Mouse (Mus musculus): ENCODE measurements around the gene Fam117a.

Fam117a gene

DNA sequence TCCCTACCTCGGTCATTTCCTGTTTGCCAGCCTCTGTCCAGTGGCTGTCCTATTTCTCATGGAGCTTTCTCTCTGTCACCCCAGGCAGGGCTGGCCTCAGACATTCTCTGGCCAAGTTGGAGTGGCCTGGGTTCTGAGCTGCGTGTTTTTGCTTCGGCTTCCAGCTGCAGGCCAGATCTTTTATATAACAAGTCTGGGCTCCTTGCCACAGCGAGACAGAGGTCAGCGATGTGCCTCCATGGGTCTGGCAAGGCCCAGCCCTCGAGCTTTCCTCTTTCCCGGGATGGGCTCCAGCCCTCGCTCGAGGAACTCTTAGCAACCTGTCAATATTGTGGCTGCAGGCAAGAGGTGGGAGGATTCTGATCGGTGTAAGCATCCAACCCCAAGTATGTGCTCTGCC lies 28.8 kb downstream of the Fam117a start:
- DNase-seq (ENCODE audit: low spot score in 2 of 2), result peak; percentile 55 to 65

DNA sequence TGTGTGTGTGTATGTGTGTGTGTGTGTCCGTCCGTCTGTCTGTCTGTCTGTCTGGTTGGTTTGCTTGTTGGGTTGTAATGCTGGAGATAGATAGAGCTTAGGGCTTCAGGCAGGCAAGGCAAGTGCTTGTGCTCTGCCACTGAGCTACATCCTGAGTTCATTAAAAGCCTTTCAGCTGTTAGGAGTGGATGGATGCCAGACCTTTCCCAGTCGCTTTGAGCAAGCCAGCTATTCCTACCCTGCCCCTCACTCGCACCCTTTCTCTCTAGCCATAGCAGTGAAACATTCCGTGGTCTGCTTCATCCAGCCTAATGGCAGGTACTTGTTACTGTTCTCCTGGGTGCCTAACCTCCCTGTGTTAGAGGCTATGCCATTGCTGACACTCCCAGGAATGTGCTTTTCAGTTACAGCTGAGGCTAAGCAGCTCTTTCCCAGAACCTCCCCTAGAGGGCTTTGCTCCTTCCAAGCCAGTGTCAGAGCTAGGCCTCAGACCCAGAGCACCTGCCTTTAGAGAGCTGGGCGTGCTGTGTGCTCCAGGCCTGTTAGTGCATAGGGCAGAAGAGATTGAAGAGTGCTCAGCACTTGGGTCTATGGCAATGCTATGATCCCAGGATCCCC lies 29.6 kb downstream of the Fam117a start:
- no peak for DNase-seq (ENCODE audit: low spot score in 2 of 2)

DNA sequence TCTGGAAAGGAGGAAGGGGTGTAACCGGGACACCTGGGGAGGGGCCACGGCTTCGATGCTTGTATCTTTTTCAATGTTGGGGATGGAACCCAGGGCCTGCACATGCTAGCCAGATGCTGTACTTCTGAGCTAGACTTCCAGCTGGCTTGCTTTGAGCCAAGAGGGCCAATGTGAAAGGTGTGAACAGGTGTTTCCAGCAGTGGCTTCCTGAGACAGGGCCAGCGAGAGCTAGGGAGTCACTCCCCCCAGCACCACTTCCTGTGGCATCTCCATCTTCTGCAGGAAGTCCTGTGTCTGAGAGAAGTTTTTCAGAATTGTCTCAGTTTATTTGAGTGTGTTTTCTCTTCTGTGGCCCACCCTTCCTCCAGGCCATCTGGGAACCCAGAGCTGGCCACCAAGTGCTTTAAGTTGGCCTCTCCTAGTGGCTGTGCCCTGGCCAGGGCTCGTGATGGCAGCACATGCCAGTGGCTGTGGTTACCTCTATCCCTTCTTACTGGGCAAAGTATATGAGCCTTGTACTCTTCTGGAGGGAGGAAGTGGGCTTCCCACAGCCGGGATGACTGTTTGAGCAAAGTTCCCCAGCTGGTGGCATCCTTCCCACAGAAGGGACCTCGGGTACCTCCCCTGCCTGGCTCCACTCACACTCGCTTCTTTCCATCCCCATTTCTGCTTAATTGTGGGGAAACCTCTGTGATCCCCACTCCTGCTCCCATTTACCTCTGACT lies 30.4 kb downstream of the Fam117a start:
- no peak for DNase-seq (ENCODE audit: low spot score in 2 of 2)

DNA sequence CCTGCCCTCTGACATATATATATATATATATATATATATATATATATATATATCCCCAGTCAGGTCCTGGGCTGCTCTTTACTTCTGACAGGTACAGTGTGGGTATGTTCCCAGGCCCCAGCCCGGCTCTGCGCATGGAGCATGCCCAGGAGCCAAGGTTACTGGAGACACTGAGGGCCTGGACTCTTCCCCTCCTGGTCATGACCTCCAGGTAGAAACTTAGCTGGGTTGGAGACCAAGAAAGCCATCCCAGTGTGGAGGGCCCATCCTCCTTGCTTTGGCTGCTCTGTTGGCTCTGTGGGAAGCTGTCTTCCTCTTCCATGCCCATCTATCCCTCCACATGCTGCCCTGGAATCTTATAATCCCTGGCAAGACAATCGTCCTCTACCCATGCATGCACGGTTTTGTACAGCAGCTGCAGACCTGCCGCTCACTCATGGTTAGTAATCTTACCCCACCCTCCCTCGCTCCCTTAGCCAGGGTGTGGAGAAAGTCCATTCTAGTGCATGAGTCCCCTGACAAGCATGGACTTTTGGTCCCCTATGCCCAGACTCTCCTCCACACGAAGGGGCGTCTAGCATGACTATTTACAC lies 31.5 kb downstream of the Fam117a start:
- DNase-seq (ENCODE audit: low spot score in 2 of 2), result no peak

DNA sequence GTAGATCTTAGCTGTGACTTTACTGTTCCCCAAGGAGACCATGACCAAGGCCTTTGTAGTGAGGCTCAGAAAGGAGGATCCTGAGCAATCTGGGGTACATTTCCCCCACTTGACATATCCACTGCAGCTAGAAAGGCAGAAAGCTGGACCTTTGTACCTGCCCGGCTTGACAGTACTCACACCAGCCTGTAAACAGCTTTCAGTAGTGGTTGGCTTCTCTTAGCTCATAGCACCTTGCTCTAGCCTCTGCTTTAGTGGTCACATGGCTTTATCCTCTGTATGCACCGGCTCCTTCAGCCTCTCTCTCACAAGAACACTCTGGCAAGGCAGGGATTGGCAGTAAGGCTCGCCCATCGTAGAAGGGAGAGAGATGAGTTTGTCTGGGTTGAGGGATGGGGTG lies 32.1 kb downstream of the Fam117a start:
- DNase-seq (ENCODE audit: low spot score in 2 of 2), result no peak

DNA sequence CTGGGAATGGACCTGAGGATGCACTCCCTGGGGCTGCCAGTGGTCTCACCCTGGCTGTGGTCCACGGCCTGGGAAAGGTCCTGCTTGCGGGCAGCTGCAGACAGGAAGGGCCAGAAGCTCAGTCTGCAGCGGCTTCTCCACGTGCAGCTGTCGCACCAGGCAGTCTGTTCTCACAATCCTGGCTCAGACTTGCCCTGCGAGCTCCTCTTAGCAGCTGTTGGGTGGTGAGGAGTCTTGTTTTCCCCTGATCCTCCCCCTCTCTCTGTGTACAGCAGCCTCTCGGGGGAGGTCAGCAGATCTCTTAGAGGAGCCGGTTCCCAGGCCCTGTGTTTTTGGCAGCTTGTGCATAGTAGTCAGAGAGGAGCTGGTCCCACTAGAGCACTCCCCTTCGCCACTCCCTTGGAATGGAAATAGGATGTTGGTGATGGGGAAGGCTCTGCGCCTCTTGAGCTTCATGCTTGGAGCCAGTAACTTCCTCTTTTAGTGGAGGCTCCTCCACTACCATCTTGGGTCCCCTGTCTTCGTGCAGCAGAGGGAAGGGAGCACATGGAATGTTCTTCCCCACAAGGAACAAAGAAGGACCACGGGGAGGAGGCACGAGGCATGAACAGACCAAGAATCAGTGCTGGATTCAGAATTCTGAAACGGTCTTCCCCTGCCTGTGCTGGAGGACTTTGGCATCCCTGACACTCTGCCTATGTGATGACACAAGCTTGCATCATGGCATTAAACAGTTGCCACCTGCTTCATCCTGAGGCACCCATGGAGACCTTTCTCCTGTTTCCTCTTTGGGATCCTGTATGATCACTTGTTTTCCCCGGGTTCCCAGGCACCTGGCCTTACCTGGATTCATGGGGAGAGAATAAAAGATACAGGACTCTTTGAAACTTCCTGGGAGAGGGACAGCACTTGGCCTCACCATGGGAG lies 33.4 kb downstream of the Fam117a start:
- peak in 1 of 2 experiments; percentile 12 for DNase-seq (ENCODE audit: low spot score in 2 of 2)

DNA sequence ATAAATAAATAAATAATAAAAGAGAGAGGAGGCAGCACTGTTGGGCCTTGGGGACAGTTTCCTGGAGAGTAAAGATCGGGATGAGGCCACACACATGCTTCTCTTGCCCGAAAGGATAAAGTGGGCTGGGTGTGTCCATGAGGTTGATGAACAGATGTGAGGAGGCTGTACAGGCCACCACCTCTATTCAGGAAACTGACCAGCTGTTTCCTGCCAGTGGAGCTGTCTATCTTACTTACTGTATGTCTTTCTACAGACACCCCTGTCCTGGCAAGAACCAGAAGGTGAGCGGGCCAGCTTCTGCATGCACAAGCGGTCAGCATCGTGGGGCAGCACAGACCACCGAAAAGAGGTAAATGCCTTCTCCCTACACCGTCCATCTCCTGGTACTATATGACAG lies 34.4 kb downstream of the Fam117a start:
- no peak for DNase-seq (ENCODE audit: low spot score in 2 of 2)

DNA sequence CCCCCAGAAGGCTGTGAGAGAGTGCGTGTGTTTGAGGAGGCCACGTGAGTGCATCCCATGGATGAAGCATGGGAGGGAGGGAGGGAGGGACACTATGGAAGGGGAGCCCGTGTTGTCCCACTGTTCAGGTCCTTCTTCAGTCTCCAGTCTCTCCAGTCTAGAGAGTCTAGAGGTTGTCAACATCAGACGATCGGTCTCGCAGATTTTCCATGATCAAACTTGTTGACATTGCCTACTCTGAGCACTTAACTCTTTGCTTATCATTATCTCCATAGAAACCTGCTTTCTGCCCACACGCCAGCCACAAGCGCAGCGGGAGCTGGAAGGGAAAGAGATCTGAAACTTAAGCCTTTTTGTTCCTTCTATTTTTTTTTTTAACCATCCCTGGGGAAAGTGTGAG lies 42.1 kb downstream of the Fam117a start:
- DNase-seq (ENCODE audit: low spot score in 2 of 2), result no peak

DNA sequence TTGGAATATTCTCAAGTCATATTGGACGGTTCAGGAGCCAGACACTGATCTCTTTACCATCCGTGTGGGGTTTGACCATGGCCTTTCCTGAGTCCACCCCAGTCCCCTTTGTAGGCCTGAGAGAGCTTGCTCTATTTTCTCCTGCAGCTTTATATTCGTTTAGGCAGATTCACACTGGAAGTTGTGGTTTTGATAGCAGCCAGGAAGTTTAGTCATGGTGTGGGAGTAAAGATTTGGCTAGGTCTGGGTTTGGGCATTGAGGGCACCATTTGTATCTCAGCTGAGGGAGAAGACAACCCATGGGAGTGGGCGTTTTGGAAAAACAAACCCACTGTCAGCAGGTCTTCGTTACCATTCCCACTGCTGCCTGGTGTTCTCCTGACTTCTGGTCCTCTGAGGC lies 42.7 kb downstream of the Fam117a start:
- DNase-seq (ENCODE audit: low spot score in 2 of 2), result no peak

DNA sequence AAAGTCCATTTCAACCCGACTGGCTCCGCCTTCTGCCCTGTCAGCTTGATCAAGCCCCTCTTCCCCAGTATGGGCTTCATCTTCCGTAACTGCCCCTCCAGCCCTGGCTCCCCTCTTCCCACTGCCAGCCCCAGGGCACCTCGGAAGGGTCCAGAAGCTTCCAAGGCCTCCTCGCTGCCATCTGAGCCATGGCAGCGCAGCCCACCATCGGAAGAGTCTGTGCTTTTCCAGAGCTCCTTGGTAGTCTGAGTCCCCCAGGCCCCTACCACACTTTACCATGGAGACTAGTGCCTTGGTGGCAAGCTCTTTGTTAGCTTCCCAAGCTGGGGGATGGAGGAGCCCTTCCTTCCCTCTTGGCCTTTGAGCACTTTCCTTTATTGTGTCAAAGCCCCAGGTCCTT lies 43.9 kb downstream of the Fam117a start:
- DNase-seq (ENCODE audit: low spot score in 2 of 2), result no peak

DNA sequence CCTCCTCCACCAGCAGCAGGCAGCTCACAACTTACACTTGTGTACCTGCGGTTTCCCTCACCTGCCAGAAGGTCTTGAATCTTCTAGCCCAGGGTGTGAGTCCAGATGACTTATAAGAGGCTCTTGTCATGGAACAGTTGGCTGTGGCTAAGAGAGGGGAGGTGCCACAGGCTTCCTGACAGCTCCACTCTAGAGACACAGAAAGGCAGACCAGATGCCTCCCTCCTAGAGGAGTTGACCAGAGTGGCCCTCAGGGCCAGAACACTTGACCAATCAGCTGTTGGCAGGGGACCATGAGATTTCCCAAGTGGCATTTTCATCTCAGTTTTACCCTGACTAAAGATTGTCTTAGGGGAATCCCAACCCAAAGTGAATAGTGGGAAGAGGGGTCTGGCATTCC lies 44.3 kb downstream of the Fam117a start:
- no peak for DNase-seq (ENCODE audit: low spot score in 2 of 2)

DNA sequence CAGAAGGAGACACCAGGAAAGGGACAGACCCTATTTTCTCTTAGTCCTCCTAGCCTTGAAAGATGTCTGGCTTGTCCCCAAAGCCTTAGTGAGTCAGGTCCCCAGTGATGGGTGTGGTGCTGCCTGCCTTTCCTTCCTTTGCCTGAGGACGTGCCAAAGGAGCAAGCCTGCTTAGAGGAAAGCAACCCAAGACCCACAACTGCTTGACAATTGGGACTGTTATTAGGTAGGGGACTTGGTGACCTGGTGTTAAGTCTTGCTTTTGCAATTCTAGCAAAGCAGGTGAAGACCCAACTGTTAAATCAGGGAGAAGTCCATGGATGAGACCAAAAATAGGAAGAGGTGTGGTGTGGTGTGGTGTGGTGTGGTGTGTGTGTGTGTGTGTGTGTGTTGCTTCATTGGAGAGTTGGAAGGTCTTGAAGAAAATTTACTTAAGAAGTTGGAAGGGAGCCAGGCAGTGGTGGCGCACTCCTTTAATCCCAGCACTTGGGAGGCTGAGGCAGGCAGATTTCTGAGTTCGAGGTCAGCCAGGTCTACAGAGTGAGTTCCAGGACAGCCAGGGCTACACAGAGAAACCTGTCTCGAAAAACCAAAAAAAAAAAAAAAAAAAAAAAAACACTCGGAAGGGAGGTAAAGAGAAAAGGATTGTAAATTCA lies 46.6 kb downstream of the Fam117a start:
- DNase-seq (ENCODE audit: low spot score in 2 of 2), result no peak

DNA sequence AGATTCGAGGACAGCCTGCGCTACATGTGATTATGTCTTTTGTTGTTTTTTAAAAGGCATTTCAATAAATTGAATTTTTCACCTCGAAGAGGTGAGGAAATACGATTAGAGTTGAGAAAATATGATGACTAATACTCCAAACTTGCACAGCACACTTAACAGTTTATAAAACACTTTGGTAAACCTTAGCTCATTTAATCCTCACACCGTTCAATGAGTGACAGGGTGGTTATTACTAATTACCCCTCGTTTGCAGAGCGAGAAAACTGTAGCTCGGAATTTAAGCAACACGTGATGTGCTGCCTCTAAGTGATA lies 47.1 kb downstream of the Fam117a start:
- no peak for DNase-seq (ENCODE audit: low spot score in 2 of 2)

DNA sequence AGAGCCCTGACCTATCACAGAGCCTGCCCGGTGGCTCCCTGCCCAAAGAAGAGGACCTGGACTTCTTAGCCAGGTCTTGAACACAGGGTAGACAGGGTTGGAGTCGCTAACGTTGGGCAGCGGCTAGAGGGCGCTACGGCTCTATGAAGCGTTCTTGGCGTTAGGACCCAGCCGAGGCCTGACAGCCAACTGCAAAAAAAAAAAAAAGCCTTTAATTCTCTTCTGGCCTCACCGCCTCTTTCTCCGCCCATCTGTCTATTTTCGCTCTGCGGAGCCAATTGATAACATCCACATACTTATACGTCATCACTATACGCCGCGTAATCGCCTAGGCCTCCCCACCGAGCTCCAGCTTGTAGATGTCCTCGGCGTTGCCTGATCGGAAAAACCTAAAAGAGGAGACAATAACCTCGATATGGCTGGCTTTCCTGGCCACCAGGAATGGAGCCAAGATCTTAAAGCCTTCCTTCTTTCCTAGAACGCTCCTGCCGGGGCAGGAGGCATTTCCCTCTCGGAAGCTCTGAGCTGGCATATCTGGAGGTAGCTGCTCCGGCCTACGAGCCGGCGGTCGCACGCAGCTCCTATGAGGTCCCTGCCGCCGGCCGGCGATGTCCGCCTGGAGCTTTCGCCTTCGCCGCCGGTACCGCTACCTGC lies 47.6 kb downstream of the Fam117a start, which contains the start of gene Slc35b1:
Gene Slc35b1, plus strand, starts transcription at position 374 of the 654 bp plus-strand sequence.
- peak; percentile 96 to 97 for DNase-seq (ENCODE audit: low spot score in 2 of 2)

DNA sequence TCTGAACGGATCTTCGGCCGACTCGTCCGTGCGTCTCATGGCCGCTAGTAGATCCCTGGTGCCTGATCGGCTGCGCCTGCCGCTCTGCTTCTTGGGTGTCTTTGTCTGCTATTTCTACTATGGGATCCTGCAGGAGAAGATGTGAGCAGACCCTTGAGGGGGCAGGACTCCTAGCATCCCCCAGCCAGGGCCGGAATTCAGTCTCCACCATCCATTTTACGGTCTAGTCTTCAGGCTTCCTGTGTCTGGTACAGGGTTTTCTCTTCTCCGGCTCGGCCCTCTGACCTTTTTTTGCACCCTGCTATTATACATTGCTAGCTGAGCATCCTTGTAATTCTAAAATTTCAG lies 48.1 kb downstream of the Fam117a start:
- DNase-seq (ENCODE audit: low spot score in 2 of 2), result no peak

DNA sequence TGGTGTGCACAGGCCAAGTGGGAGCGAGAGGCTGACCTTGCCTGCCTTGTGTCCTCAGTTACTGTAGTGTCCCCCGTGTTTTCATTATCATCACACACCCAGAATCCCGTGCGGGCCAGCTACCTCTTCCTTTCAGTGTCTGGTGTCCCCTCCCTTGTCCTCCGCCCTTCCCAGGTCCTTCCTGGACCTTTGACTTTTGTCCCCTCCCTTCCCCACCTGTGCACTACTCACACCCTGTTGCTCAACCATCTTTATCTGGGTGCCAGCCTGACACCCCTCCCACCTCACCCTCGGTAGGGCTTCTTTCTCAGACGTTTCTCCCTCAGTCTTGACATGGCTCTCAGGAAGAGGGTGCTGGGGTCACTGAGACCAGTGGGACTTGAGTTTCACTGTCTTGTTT lies 50.5 kb downstream of the Fam117a start:
- DNase-seq (ENCODE audit: low spot score in 2 of 2), result no peak

DNA sequence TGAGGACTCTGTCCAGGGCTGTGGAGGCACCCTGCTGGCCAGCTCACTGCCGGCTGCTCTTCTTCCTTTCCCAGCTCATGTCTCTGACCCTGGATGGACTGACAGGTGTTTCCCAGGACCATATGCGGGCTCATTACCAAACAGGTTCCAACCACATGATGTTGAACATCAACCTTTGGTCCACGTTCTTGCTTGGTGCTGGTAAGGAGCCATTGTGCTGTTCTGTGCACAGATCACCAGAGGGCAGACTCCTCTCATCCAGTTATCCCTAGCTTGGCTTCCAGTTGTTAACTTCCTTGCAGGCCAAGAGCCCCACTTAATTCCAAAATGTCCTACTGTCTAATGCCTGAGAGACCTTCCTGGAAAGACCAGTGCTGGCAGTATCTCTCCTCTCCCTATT lies 52.2 kb downstream of the Fam117a start:
- DNase-seq (ENCODE audit: low spot score in 2 of 2), result no peak

DNA sequence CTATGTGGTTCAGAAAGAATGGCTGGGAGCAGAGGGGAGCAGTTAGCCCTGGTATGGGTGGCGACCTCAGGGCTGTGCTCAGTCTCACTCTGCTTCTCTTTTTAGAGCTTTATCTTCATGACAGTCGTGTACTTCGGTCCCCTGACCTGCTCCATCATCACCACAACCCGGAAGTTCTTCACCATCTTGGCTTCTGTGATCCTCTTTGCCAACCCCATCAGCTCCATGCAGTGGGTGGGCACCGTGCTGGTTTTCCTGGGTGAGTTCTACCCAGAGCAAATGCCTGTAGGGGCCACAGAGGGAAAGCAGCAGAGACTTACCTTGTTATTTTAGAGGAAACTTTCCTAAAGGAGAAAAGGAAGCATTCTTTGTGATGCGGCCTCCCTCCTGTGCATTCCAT lies 53.6 kb downstream of the Fam117a start:
- no peak for DNase-seq (ENCODE audit: low spot score in 2 of 2)

DNA sequence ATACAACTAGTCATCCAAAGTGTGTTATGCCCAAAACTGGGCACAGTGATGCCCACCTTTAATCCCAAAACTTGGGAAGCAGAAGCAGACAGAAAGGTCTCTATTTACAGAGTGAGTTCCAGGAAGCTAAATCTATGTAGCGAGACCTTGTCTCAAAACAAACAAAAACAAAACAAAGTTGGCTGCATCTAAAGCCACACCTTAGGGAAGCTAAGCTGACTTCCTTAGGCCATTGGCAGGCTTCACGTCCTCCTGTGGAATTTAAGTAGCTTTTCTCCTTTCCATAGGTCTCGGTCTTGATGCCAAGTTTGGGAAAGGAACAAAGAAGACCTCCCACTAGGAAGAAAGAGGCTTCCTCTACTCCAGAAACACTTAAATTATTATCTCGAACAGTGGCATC lies 54.4 kb downstream of the Fam117a start:
- DNase-seq (ENCODE audit: low spot score in 2 of 2), result no peak

DNA sequence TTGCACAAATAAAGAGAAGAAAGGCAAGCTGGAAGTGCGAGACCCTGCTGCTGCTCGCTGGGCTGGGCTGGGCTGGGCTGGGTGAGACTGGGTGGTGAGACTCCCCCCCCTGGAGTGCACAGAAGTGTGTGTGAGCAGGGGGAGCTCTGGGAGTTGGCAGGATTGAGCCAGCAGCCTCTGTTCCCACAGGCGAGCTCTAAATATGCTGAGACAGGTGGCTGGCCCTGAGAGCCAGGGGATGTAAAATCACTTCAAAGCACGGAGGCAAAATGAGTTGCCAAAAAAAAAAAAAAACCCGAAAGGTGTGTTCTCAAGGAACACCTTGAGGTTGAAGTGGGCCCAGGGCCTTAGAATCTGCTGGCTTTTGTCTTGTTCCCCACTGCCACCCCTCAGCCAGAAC lies 54.9 kb downstream of the Fam117a start:
- DNase-seq (ENCODE audit: low spot score in 2 of 2), result peak; percentile 30 to 32

DNA sequence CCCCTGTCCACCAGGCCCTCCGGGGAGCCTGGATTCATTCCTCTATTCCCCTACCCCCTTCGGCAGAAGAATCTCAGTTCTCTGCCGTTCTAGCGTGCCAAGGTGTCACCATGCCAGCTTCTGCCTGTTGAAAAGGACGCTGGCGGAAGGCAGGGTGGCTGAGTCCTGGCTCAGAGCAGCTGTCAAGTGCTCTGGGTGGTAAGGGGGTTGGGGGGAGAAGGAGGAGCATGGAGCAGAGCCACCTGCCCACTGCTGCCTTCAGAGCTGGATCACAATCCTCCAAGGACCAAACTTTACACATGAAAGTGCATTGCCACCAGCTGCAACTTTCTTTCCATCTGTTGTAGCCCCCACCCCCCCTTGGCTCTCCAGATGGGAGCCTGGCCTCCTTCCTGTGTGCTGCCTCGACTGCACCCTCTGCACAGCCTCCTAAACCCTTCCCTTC lies 55.4 kb downstream of the Fam117a start:
- DNase-seq (ENCODE audit: low spot score in 2 of 2), result peak; percentile 49 to 59
